8 mouse cellular contexts compared by ENCODE assay signal in genomic region chr3:130710103-130710502, GRCm38 (mm10). TPM values are rescaled to one million over a fixed set of nuclear protein-coding genes. Genes with fewer than 3 reads are reported as not detected.
DNase-seq lines count a peak whose midpoint lies in the region; ATAC-seq and TF ChIP-seq lines count a peak whose summit lies in the region.

No protein-coding gene starts in this region.

- no peak for ATAC-seq in neural tube, embryonic 11.5 days (ENCODE audit: insufficient read depth, low FRiP score, low TSS enrichment)
- no peak for ATAC-seq in liver, embryonic 15.5 days (ENCODE audit: insufficient read depth)

- TF ChIP-seq CTCF in gastrocnemius, adult 2 months (IDR thresholded peaks at IDR 0.05), result no peak

- H3K4me2 ChIP-seq in neural tube, embryonic 11.5 days (ENCODE audit: low read depth), result peak overlapping the region; percentile 36
- H3K4me2 ChIP-seq in liver, embryonic 15.5 days, result peak overlapping the region; percentile 78

- no peak overlapping the region for H3K27ac ChIP-seq in gastrocnemius, adult 2 months
- H3K27ac ChIP-seq in neural tube, embryonic 11.5 days (ENCODE audit: low read depth, low read length), result no peak overlapping the region
- 0 out of 2 replicates have a peak overlapping the region, but pooled peaks have one; percentile 19 for H3K27ac ChIP-seq in liver, embryonic 15.5 days (replicated peaks)

- H3K27me3 ChIP-seq in neural tube, embryonic 11.5 days (ENCODE audit: control insufficient read depth, insufficient read depth, low read length), result no peaks in the 10 kb centered on the region
- no peaks in the 10 kb centered on the region for H3K27me3 ChIP-seq in liver, embryonic 15.5 days

- H3K36me3 ChIP-seq in neural tube, embryonic 11.5 days (ENCODE audit: control insufficient read depth, insufficient read depth, low read length), result no peaks in the 10 kb centered on the region
- H3K36me3 ChIP-seq in liver, embryonic 15.5 days (replicated peaks), result 0 out of 2 replicates have a peak, but pooled peaks cover 2% of the 10 kb centered on the region

- no peaks in the 10 kb centered on the region for H3K9me3 ChIP-seq in neural tube, embryonic 11.5 days (ENCODE audit: control insufficient read depth, low read length)
- H3K9me3 ChIP-seq in liver, embryonic 15.5 days (replicated peaks), result no peaks in the 10 kb centered on the region

- peak overlapping the region; percentile 76 for H3K4me3 ChIP-seq in gastrocnemius, adult 2 months
- H3K4me3 ChIP-seq in neural tube, embryonic 11.5 days (ENCODE audit: low read depth, low read length), result no peak overlapping the region
- H3K4me3 ChIP-seq in liver, embryonic 15.5 days (replicated peaks), result peak overlapping the region; percentile 79

- WGBS in neural tube, embryonic 11.5 days, result 58% methylated on average over 7 of the region's 7 CpGs
- 49% methylated on average over 7 of the region's 7 CpGs for WGBS in liver, embryonic 15.5 days (ENCODE audit: insufficient replicate concordance)

- H3K4me1 ChIP-seq in neural tube, embryonic 11.5 days (ENCODE audit: control insufficient read depth, insufficient read depth, low read length), result peaks cover 9% of the 10 kb centered on the region
- peaks cover 37% of the 10 kb centered on the region for H3K4me1 ChIP-seq in liver, embryonic 15.5 days (replicated peaks)

- intact Hi-C loops in gastrocnemius, adult 2 months (cut with DNase I), result no loop called here

- DNase-seq in gastrocnemius, adult 2 months, result no peak
- no peak for DNase-seq in gastrocnemius, adult 8-10 months (ENCODE audit: low spot score in 2 of 2)
- no peak for DNase-seq in neural tube, embryonic 11.5 days (ENCODE audit: low spot score)
- DNase-seq in neural tube, embryonic 10.5 days (ENCODE audit: extremely low spot score, low spot score), result no peak
- DNase-seq in urinary bladder, postnatal 14 days (ENCODE audit: low spot score), result no peak
- DNase-seq in spleen, postnatal 4 days (ENCODE audit: low spot score in 2 of 2), result no peak
- DNase-seq in adipocyte (ENCODE audit: low spot score), result no peak

- no peak overlapping the region for H3K9ac ChIP-seq in neural tube, embryonic 11.5 days (ENCODE audit: low read length)
- peak overlapping the region; percentile 26; the same call in 1 of the 2 replicates for H3K9ac ChIP-seq in liver, embryonic 15.5 days

RNA-seq across cellular contexts. Expression of gene Ostc, which starts 0.9 kb away (rescaled TPM):
- total RNA-seq in gastrocnemius, adult 2 months (2021), result 10 to 100 TPM; 27.9 to 37.7 TPM
- 10 to 100 TPM; 20.6 to 25.0 (median 23.4) TPM for total RNA-seq in gastrocnemius, adult 8-10 months (2022)
- polyA plus RNA-seq in neural tube, embryonic 11.5 days (2014; fragmentation: Nextera tagmentation; extraction: Ambion mirVana), result 319 and 333 TPM in 2 replicates
- 214 and 218 TPM in 2 replicates for polyA plus RNA-seq in liver, embryonic 15.5 days (2015; fragmentation: Nextera tagmentation; extraction: Ambion mirVana)

RNA-seq across cellular contexts. Expression of gene Rpl34, which starts 20.1 kb away (rescaled TPM):
- 100 to 1,000 TPM; 312 to 382 TPM for total RNA-seq in gastrocnemius, adult 2 months (2021)
- total RNA-seq in gastrocnemius, adult 8-10 months (2022), result 100 to 1,000 TPM; 314 to 367 (median 338) TPM
- polyA plus RNA-seq in neural tube, embryonic 11.5 days (2014; fragmentation: Nextera tagmentation; extraction: Ambion mirVana), result 705 and 712 TPM in 2 replicates
- polyA plus RNA-seq in liver, embryonic 15.5 days (2015; fragmentation: Nextera tagmentation; extraction: Ambion mirVana), result 482 and 508 TPM in 2 replicates
